ENCODE assay signal across 11 mouse cellular contexts in genomic region chr7:4128860-4129259, GRCm38 (mm10). TPM values are rescaled to one million over a fixed set of nuclear protein-coding genes. Genes with fewer than 3 reads are reported as not detected.
DNase-seq lines count a peak whose midpoint lies in the region; ATAC-seq and TF ChIP-seq lines count a peak whose summit lies in the region.
"Had no signal": no experiment of that assay in that cellular context is flagged by ENCODE, and none has a peak within 500 bp of the region (broad histone marks: within the 10 kb centered on the region; RNA-seq: fewer than 3 reads in every experiment).

No protein-coding gene starts in this region.

- no peaks in the 10 kb centered on the region for H3K27me3 ChIP-seq in hindbrain, embryonic 13.5 days
- H3K27me3 ChIP-seq in hindbrain, embryonic 10.5 days (ENCODE audit: insufficient read depth, poor library complexity, severe bottlenecking) = no peaks in the 10 kb centered on the region
- no peaks in the 10 kb centered on the region for H3K27me3 ChIP-seq in MEL (ENCODE audit: control insufficient read depth in 1 of 2, insufficient read depth in 2 of 2, low read length in 2 of 2)
- H3K27me3 ChIP-seq in hindbrain, postnatal 0 days (ENCODE audit: insufficient read depth, low read length) = no peaks in the 10 kb centered on the region
- H3K27me3 ChIP-seq: embryonic facial prominence, embryonic 13.5 days; midbrain, embryonic 12.5 days had no signal

- no peak for DNase-seq in hindbrain, embryonic 10.5 days (ENCODE audit: low spot score)
- DNase-seq in MEL (ENCODE audit: low read depth, low spot score) = no peak
- peak; percentile 63 for DNase-seq in gastrocnemius, postnatal 10 days
- DNase-seq in hindbrain, postnatal 0 days (ENCODE audit: low spot score) = no peak
- DNase-seq in embryo, embryonic 11 days = no peak
- DNase-seq in spleen, postnatal 4 days (ENCODE audit: low spot score in 2 of 2) = no peak
- DNase-seq in spleen, adult 12 weeks (ENCODE audit: low spot score) = no peak
- DNase-seq: adrenal gland, postnatal 36 days had no signal

- no peaks in the 10 kb centered on the region for H3K79me2 ChIP-seq in MEL (ENCODE audit: control insufficient read depth, insufficient read depth, low read length, poor library complexity)

- peaks cover 48% of the 10 kb centered on the region for H3K36me3 ChIP-seq in hindbrain, embryonic 13.5 days
- H3K36me3 ChIP-seq in hindbrain, embryonic 10.5 days = peaks cover 79% of the 10 kb centered on the region
- peaks cover 0 to 2% of the 10 kb centered on the region in 2 experiments; a peak in 1 of 4 replicates for H3K36me3 ChIP-seq in MEL (ENCODE audit: control insufficient read depth in 1 of 2, insufficient read depth in 2 of 2, low read length in 2 of 2)
- H3K36me3 ChIP-seq in hindbrain, postnatal 0 days (ENCODE audit: insufficient read depth, low read length) = peaks cover 5% of the 10 kb centered on the region; the same call in 1 of the 2 replicates
- H3K36me3 ChIP-seq: embryonic facial prominence, embryonic 13.5 days had no signal

- H3K4me2 ChIP-seq in hindbrain, embryonic 13.5 days = no peak overlapping the region
- no peak overlapping the region for H3K4me2 ChIP-seq in hindbrain, postnatal 0 days (ENCODE audit: low read depth, low read length)
- H3K4me2 ChIP-seq: embryonic facial prominence, embryonic 13.5 days; midbrain, embryonic 12.5 days had no signal

- no peak for TF ChIP-seq POLR2A in MEL (IDR thresholded peaks at IDR 0.05; ENCODE audit: control insufficient read depth in 1 of 2, insufficient read depth in 1 of 2, low read depth in 1 of 2, low read length in 2 of 2, poor library complexity in 1 of 2)

- TF ChIP-seq CTCF in MEL (IDR thresholded peaks at IDR 0.05 in 2 of 3, conservative IDR thresholded peaks at IDR 0.05 in 1 of 3; ENCODE audit: control insufficient read depth in 1 of 3, insufficient read depth in 1 of 3, low read depth in 2 of 3, low read length in 3 of 3, poor library complexity in 1 of 3, severe bottlenecking in 1 of 3) = no peak
- no peak for TF ChIP-seq CTCF in hindbrain, postnatal 0 days (IDR thresholded peaks at IDR 0.05; ENCODE audit: low read depth)

- no peak for ATAC-seq in hindbrain, embryonic 13.5 days (ENCODE audit: low FRiP score)
- ATAC-seq in hindbrain, postnatal 0 days = no peak

- no peak for TF ChIP-seq RAD21 in MEL (IDR thresholded peaks at IDR 0.05; ENCODE audit: low read depth, low read length)

- no peak overlapping the region for H3K4me3 ChIP-seq in hindbrain, embryonic 13.5 days
- H3K4me3 ChIP-seq in hindbrain, embryonic 10.5 days = no peak overlapping the region
- H3K4me3 ChIP-seq in MEL (ENCODE audit: control insufficient read depth in 1 of 2, insufficient read depth in 1 of 2, low read depth in 2 of 2, low read length in 2 of 2) = no peak overlapping the region
- H3K4me3 ChIP-seq in hindbrain, postnatal 0 days (ENCODE audit: low read length) = no peak overlapping the region
- H3K4me3 ChIP-seq: embryonic facial prominence, embryonic 13.5 days; midbrain, embryonic 12.5 days had no signal

- peaks cover 69% of the 10 kb centered on the region for H3K4me1 ChIP-seq in hindbrain, embryonic 13.5 days (replicated peaks)
- peaks cover 25% of the 10 kb centered on the region for H3K4me1 ChIP-seq in hindbrain, embryonic 10.5 days (replicated peaks)
- H3K4me1 ChIP-seq in MEL (ENCODE audit: control insufficient read depth in 1 of 2, insufficient read depth in 2 of 2, low read length in 2 of 2) = peaks cover 0 to 9% of the 10 kb centered on the region in 2 experiments; a peak in 1 of 4 replicates
- peaks cover 11% of the 10 kb centered on the region for H3K4me1 ChIP-seq in hindbrain, postnatal 0 days (ENCODE audit: insufficient read depth, low read length)

- no peaks in the 10 kb centered on the region for H3K9me3 ChIP-seq in hindbrain, embryonic 13.5 days
- H3K9me3 ChIP-seq in hindbrain, embryonic 10.5 days = 0 out of 2 replicates have a peak, but pooled peaks cover 3% of the 10 kb centered on the region
- H3K9me3 ChIP-seq in MEL (replicated peaks; ENCODE audit: insufficient read depth, low read length) = no peaks in the 10 kb centered on the region
- no peaks in the 10 kb centered on the region for H3K9me3 ChIP-seq in hindbrain, postnatal 0 days (ENCODE audit: low read length)
- H3K9me3 ChIP-seq: embryonic facial prominence, embryonic 13.5 days; midbrain, embryonic 12.5 days had no signal

- WGBS in hindbrain, embryonic 13.5 days = 71% methylated on average over 6 of the region's 6 CpGs
- 67% methylated on average over 6 of the region's 6 CpGs for WGBS in hindbrain, embryonic 10.5 days
- 66% methylated on average over 6 of the region's 6 CpGs for WGBS in hindbrain, postnatal 0 days

- peak overlapping the region; percentile 51; the same call in 1 of the 2 replicates for H3K9ac ChIP-seq in hindbrain, embryonic 13.5 days
- no peak overlapping the region for H3K9ac ChIP-seq in MEL (ENCODE audit: control insufficient read depth, low read depth, low read length, poor library complexity, severe bottlenecking)
- H3K9ac ChIP-seq in hindbrain, postnatal 0 days (replicated peaks; ENCODE audit: low read length) = 0 out of 2 replicates have a peak overlapping the region, but pooled peaks have one; percentile 21
- H3K9ac ChIP-seq: embryonic facial prominence, embryonic 13.5 days; midbrain, embryonic 12.5 days had no signal

- H3K27ac ChIP-seq in hindbrain, embryonic 13.5 days = peak overlapping the region; percentile 83; the same call in 1 of the 2 replicates
- H3K27ac ChIP-seq in hindbrain, embryonic 10.5 days = no peak overlapping the region
- no peak overlapping the region for H3K27ac ChIP-seq in MEL (ENCODE audit: control insufficient read depth, low read depth, low read length)
- H3K27ac ChIP-seq in hindbrain, postnatal 0 days = peak overlapping the region; percentile 12; the same call in 1 of the 2 replicates
- H3K27ac ChIP-seq: embryonic facial prominence, embryonic 13.5 days; midbrain, embryonic 12.5 days had no signal

- TF ChIP-seq EP300 in MEL (IDR thresholded peaks at IDR 0.05; ENCODE audit: low read depth in 1 of 2, low read length in 2 of 2) = no peak

TF ChIP-seq in MEL, 35 proteins besides CTCF, POLR2A, EP300 and RAD21:
- 0 out of 2 replicates have a peak, but pooled peaks have one; percentile 22 for TF ChIP-seq RCOR1 (IDR thresholded peaks at IDR 0.05; ENCODE audit: low read depth, low read length)
- no peak for TF ChIP-seq TCF12 (IDR thresholded peaks at IDR 0.05; ENCODE audit: low read depth, low read length)

RNA-seq across cellular contexts. Expression of gene Leng8, which starts 8.0 kb away (rescaled TPM):
- 77.0 and 79.4 TPM in 2 replicates for polyA plus RNA-seq in hindbrain, embryonic 13.5 days (2015; fragmentation: Nextera tagmentation; extraction: Ambion mirVana)
- 68.7 and 91.4 TPM in 2 replicates for polyA plus RNA-seq in hindbrain, embryonic 10.5 days (2016; fragmentation: Nextera tagmentation; extraction: Ambion mirVana)
- 28.2 and 29.6 TPM in 2 replicates for total RNA-seq in MEL (2012; rRNA removed)
- polyA plus RNA-seq in MEL (2012; ENCODE audit: insufficient read depth in 1 of 2, insufficient read length in 2 of 2, low read depth in 1 of 2, low replicate concordance in 2 of 2, missing spikeins in 1 of 2) = 10 to 100 TPM in 1 of 2 experiments, not detected in 1; 89.9 TPM
- 10 to 100 TPM; 31.7 to 62.1 TPM for total RNA-seq in gastrocnemius, postnatal 10 days (2021)
- total RNA-seq in hindbrain, postnatal 0 days (2014; rRNA removed) = 183 and 264 TPM in 2 replicates
- polyA plus RNA-seq in hindbrain, postnatal 0 days (2015; fragmentation: Nextera tagmentation; extraction: Ambion mirVana) = 49.1 and 50.8 TPM in 2 replicates

RNA-seq across cellular contexts. Expression of gene Ttyh1, which starts 9.7 kb away (rescaled TPM):
- polyA plus RNA-seq in hindbrain, embryonic 13.5 days (2015; fragmentation: Nextera tagmentation; extraction: Ambion mirVana) = 132 and 138 TPM in 2 replicates
- polyA plus RNA-seq in hindbrain, embryonic 10.5 days (2016; fragmentation: Nextera tagmentation; extraction: Ambion mirVana) = 31.2 and 67.4 TPM in 2 replicates
- total RNA-seq in MEL (2012; rRNA removed) = 0.15 and 0.20 TPM in 2 replicates
- polyA plus RNA-seq in MEL (2012; ENCODE audit: insufficient read depth in 1 of 2, insufficient read length in 2 of 2, low read depth in 1 of 2, low replicate concordance in 2 of 2, missing spikeins in 1 of 2) = under 1 TPM in 1 of 2 experiments, not detected in 1; 0.26 TPM
- total RNA-seq in gastrocnemius, postnatal 10 days (2021) = 1 to 10 TPM; 4.7 to 5.3 TPM
- 819 and 1,009 TPM in 2 replicates for total RNA-seq in hindbrain, postnatal 0 days (2014; rRNA removed)
- polyA plus RNA-seq in hindbrain, postnatal 0 days (2015; fragmentation: Nextera tagmentation; extraction: Ambion mirVana) = 249 and 272 TPM in 2 replicates

RNA-seq across cellular contexts. Expression of gene Leng9, which starts 21.3 kb away (rescaled TPM):
- 4.7 TPM in 2 replicates for polyA plus RNA-seq in hindbrain, embryonic 13.5 days (2015; fragmentation: Nextera tagmentation; extraction: Ambion mirVana)
- polyA plus RNA-seq in hindbrain, embryonic 10.5 days (2016; fragmentation: Nextera tagmentation; extraction: Ambion mirVana) = 1.6 and 2.5 TPM in 2 replicates
- 1.0 and 1.5 TPM in 2 replicates for total RNA-seq in MEL (2012; rRNA removed)
- polyA plus RNA-seq in MEL (2012; ENCODE audit: insufficient read depth in 1 of 2, insufficient read length in 2 of 2, low read depth in 1 of 2, low replicate concordance in 2 of 2, missing spikeins in 1 of 2) = 1 to 10 TPM in 1 of 2 experiments, not detected in 1; 1.7 TPM
- 1 to 10 TPM; 2.3 to 3.2 TPM for total RNA-seq in gastrocnemius, postnatal 10 days (2021)
- total RNA-seq in hindbrain, postnatal 0 days (2014; rRNA removed) = 4.2 and 4.4 TPM in 2 replicates
- 4.2 and 5.4 TPM in 2 replicates for polyA plus RNA-seq in hindbrain, postnatal 0 days (2015; fragmentation: Nextera tagmentation; extraction: Ambion mirVana)

RNA-seq across cellular contexts. Expression of gene Cdc42ep5, which starts 35.8 kb away (rescaled TPM):
- polyA plus RNA-seq in hindbrain, embryonic 13.5 days (2015; fragmentation: Nextera tagmentation; extraction: Ambion mirVana) = 8.4 and 10.1 TPM in 2 replicates
- polyA plus RNA-seq in hindbrain, embryonic 10.5 days (2016; fragmentation: Nextera tagmentation; extraction: Ambion mirVana) = 16.9 and 23.5 TPM in 2 replicates
- not detected in 2 replicates for total RNA-seq in MEL (2012; rRNA removed)
- polyA plus RNA-seq in MEL (2012; ENCODE audit: insufficient read depth in 1 of 2, insufficient read length in 2 of 2, low read depth in 1 of 2, low replicate concordance in 2 of 2, missing spikeins in 1 of 2) = under 1 TPM in 1 of 2 experiments, not detected in 1; 0.24 TPM
- 10 to 100 TPM; 10.2 to 12.4 TPM for total RNA-seq in gastrocnemius, postnatal 10 days (2021)
- total RNA-seq in hindbrain, postnatal 0 days (2014; rRNA removed) = 8.5 and 15.9 TPM in 2 replicates
- 11.7 and 12.0 TPM in 2 replicates for polyA plus RNA-seq in hindbrain, postnatal 0 days (2015; fragmentation: Nextera tagmentation; extraction: Ambion mirVana)

Comparison
In these comparisons a context has a peak if more than half of its experiments do, and no peak if none do; other contexts are left out.
1. H3K27ac ChIP-seq: peak in hindbrain, embryonic 13.5 days (single experiment) and hindbrain, postnatal 0 days (single experiment); none in hindbrain, embryonic 10.5 days (single experiment) and MEL (single experiment).
2. RNA of gene Ttyh1, which starts 9.7 kb away (polyA plus RNA-seq): 249 to 272 TPM in hindbrain, postnatal 0 days, 132 to 138 TPM in hindbrain, embryonic 13.5 days and 31.2 to 67.4 TPM in hindbrain, embryonic 10.5 days; 0.26 TPM in MEL; every median in the first group is over 10 times any median in the second.